Mouse (Mus musculus) intestine, embryonic 16.5 days (tissue): ENCODE results near the gene Gsta1. TPM values are rescaled to one million over a fixed set of nuclear protein-coding genes. Genes with fewer than 3 reads are reported as not detected.

Source experiments
- ATAC-seq: fragments of 200-750 bp; cut with Nextera tagmentation; 2 replicates; pipeline ENCODE4 v1.8.0; 2017; ENCODE audit warnings: moderate TSS enrichment, moderate library complexity
- H3K27ac ChIP-seq: fragments of 300-500 bp; sonication (generic); 2 replicates; pipeline ENCODE4 v1.5.1; 2014; ENCODE audit warnings: mild to moderate bottlenecking, low read length
- H3K27me3 ChIP-seq: fragments of 300-500 bp; sonication (generic); replicated peaks from 2 replicates; pipeline ENCODE4 v1.6.1; 2014; ENCODE audit warnings: low read length, control low read depth, mixed read lengths; ENCODE audit not compliant: control insufficient read depth, insufficient read depth
- H3K36me3 ChIP-seq: fragments of 300-500 bp; sonication (generic); 2 replicates; pipeline ENCODE4 v1.6.1; 2014; ENCODE audit warnings: low read length, control low read depth; ENCODE audit not compliant: control insufficient read depth, insufficient read depth
- H3K4me1 ChIP-seq: fragments of 300-500 bp; sonication (generic); 2 replicates; pipeline ENCODE4 v1.6.1; 2014; ENCODE audit warnings: low read length, control low read depth, mixed read lengths; ENCODE audit not compliant: control insufficient read depth, insufficient read depth
- H3K4me2 ChIP-seq: fragments of 300-500 bp; sonication (generic); 2 replicates; pipeline ENCODE4 v1.6.1; 2014; ENCODE audit warnings: low read depth, low read length, control low read depth
- H3K4me3 ChIP-seq: fragments of 300-500 bp; sonication (generic); 2 replicates; pipeline ENCODE4 v1.5.1; 2014; ENCODE audit warnings: mild to moderate bottlenecking, low read length
- H3K9ac ChIP-seq: fragments of 300-500 bp; sonication (generic); 2 replicates; pipeline ENCODE4 v1.6.1; 2014; ENCODE audit warnings: low read depth, low read length
- H3K9me3 ChIP-seq: fragments of 300-500 bp; sonication (generic); 2 replicates; pipeline ENCODE4 v1.6.1; 2016; ENCODE audit warnings: low read length, control low read depth; ENCODE audit not compliant: control insufficient read depth
- WGBS: fragments of 180-500 bp; shearing (Covaris S2); extraction: QIAGEN DNeasy Blood & Tissue Kit; methylation state at CpG from one replicate; pipeline ENCODE4 v1.1.7; 2014; 5-methylcytosine and 5-hydroxymethylcytosine counted together
- polyA plus RNA-seq: library from polyadenylated mRNA; unstranded; fragments of >200 nt; fragmentation: Nextera tagmentation; extraction: Ambion mirVana; gene quantifications from 2 replicates; pipeline ENCODE4 v1.2.1, GENCODE M21; 2015

The Gsta1 gene
- polyA plus RNA-seq, 1 experiment from 2014 or later: 98.3 TPM

DNA sequence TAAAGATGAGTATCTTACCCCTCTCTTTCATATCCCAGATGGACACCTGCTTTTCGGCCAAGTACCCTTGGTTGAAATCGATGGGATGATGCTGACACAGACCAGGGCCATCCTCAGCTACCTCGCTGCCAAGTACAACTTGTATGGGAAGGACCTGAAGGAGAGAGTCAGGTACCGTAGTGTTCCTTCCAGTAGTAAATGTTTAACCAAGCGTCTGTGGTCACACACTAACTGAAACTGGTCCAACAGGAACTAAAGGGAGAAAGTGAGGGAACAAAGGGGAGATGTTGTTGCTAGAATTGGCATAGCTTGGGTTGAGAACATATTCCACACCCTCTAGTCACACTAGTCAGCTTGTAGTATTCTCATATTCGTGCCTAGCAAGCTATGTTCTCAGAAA, 26.3 kb upstream of the Gsta1 start:
- H3K36me3 ChIP-seq: no peaks in the 10 kb centered on the region
- H3K9me3 ChIP-seq: no peaks in the 10 kb centered on the region
- H3K4me3 ChIP-seq: no peak overlapping the region
- no peaks in the 10 kb centered on the region for H3K27me3 ChIP-seq
- peak overlapping the region; percentile 54 for H3K27ac ChIP-seq
- WGBS: 64% methylated on average over 6 of the region's 6 CpGs
- H3K4me2 ChIP-seq: no peak overlapping the region; the same call in 1 of the 2 replicates
- peaks cover 7% of the 10 kb centered on the region for H3K4me1 ChIP-seq
- ATAC-seq: peak; percentile 90
- H3K9ac ChIP-seq: no peak overlapping the region

DNA sequence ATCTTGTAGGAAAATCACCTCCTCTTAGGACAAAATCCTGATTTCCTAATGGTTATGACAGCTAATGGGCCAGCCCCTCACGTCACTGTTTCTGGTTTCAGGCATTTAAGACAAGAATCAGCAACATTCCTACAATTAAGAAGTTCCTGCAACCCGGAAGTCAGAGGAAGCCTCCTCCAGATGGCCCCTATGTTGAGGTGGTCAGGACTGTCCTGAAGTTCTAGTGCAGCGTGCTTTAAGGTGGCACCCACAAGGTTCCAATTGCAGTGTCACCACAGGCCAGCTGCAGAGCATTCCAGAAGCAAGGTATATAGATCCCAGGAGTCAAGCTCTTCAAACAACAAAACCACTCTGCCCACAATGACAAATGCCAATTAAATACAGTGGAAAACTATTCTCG, 21.5 kb upstream of the Gsta1 start:
- Histone ChIP-seq H3K4me2 (no peak overlapping the region), H3K27ac (no peak overlapping the region), H3K4me1 (peaks cover 16% of the 10 kb centered on the region), H3K4me3 (no peak overlapping the region), H3K9ac (no peak overlapping the region), H3K36me3 (no peaks in the 10 kb centered on the region), H3K27me3 (no peaks in the 10 kb centered on the region), H3K9me3 (no peaks in the 10 kb centered on the region)
- WGBS: 69% methylated on average over 4 of the region's 4 CpGs
- no peak for ATAC-seq

GRCm38 (mm10) chr9:78210079-78210478, 20.4 kb upstream of the Gsta1 start:
- ATAC-seq: peak; percentile 68

DNA sequence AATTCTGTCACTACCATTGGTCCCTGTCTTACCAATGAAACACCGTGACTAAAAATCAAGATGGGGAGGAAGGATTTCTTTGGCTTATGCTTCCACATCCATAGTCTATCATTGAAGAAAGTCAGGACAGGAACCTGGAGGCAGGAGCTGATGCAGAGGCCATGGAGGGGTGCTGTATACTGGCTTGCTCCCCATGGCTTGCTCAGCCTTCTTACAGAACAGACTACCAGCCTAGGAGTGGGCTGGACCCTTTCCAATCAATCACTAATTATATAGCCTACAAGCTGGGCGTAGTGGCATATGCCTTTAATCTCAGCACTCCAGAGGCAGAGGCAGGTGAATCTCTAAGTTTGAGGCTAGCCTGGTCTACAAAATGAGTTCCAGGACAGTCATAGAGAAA, 19.6 kb upstream of the Gsta1 start:
- Histone ChIP-seq H3K9me3 (0 out of 2 replicates have a peak, but pooled peaks cover 4% of the 10 kb centered on the region), H3K27ac (no peak overlapping the region), H3K27me3 (no peaks in the 10 kb centered on the region), H3K4me1 (peaks cover 9% of the 10 kb centered on the region), H3K9ac (no peak overlapping the region), H3K36me3 (no peaks in the 10 kb centered on the region), H3K4me3 (no peak overlapping the region), H3K4me2 (no peak overlapping the region)
- ATAC-seq: no peak
- 91% methylated on average over 2 of the region's 2 CpGs for WGBS

More at GRCm38 (mm10) chr9:78210079-78210478, 20.4 kb upstream of the Gsta1 start:
- no peaks in the 10 kb centered on the region for H3K36me3 ChIP-seq
- H3K27ac ChIP-seq: no peak overlapping the region
- WGBS: 69% methylated on average over 3 of the region's 3 CpGs
- peaks cover 9% of the 10 kb centered on the region for H3K4me1 ChIP-seq
- H3K4me3 ChIP-seq: no peak overlapping the region
- H3K4me2 ChIP-seq: no peak overlapping the region
- no peaks in the 10 kb centered on the region for H3K27me3 ChIP-seq
- H3K9me3 ChIP-seq: no peaks in the 10 kb centered on the region
- H3K9ac ChIP-seq: no peak overlapping the region

GRCm38 (mm10) chr9:78211521-78211920, 18.9 kb upstream of the Gsta1 start:
- no peak for ATAC-seq
- H3K4me2 ChIP-seq: no peak overlapping the region
- 93% methylated on average over 3 of the region's 3 CpGs for WGBS
- H3K4me3 ChIP-seq: no peak overlapping the region
- H3K36me3 ChIP-seq: no peaks in the 10 kb centered on the region
- no peak overlapping the region for H3K9ac ChIP-seq
- H3K4me1 ChIP-seq: peaks cover 9% of the 10 kb centered on the region
- H3K27ac ChIP-seq: no peak overlapping the region
- no peaks in the 10 kb centered on the region for H3K27me3 ChIP-seq
- 0 out of 2 replicates have a peak, but pooled peaks cover 4% of the 10 kb centered on the region for H3K9me3 ChIP-seq

GRCm38 (mm10) chr9:78212341-78213049, 18.0 kb upstream of the Gsta1 start:
- ATAC-seq: peak; percentile 52
- H3K36me3 ChIP-seq: no peaks in the 10 kb centered on the region
- H3K9ac ChIP-seq: no peak overlapping the region
- no peak overlapping the region for H3K4me2 ChIP-seq
- no peak overlapping the region for H3K4me3 ChIP-seq
- no peaks in the 10 kb centered on the region for H3K27me3 ChIP-seq
- 0 out of 2 replicates have a peak, but pooled peaks cover 4% of the 10 kb centered on the region for H3K9me3 ChIP-seq
- H3K4me1 ChIP-seq: peaks cover 9% of the 10 kb centered on the region
- 49% methylated on average over 7 of the region's 7 CpGs for whole genome bisulfite sequencing
- H3K27ac ChIP-seq: 0 out of 2 replicates have a peak overlapping the region, but pooled peaks have one; percentile 8

DNA sequence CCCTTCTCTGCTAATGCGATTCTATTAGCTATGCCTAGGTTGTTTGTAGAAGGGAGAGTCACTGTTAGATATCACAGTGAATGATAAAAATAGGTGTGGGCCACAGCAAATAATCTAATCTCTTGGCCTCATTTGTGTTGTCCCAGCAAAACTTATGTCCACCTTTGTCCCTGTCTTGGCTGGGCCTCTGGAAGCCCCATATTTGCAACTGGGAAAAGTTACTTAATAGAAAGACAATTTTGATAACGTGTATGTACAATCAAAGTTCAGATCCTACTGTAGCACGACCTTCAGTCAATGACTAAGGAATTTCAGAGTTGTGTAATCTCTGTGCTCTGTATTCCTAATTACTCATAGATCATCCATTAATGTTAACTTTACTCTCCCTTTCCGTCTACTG, 13.4 kb upstream of the Gsta1 start:
- 0 out of 2 replicates have a peak, but pooled peaks cover 4% of the 10 kb centered on the region for H3K9me3 ChIP-seq
- H3K4me3 ChIP-seq: no peak overlapping the region
- no peak overlapping the region for H3K4me2 ChIP-seq
- no peak overlapping the region for H3K9ac ChIP-seq
- 47% methylated on average over 4 of the region's 4 CpGs for WGBS
- no peaks in the 10 kb centered on the region for H3K36me3 ChIP-seq
- H3K27me3 ChIP-seq: no peaks in the 10 kb centered on the region
- no peak overlapping the region for H3K27ac ChIP-seq
- peaks cover 4% of the 10 kb centered on the region; the same call in 1 of the 2 replicates for H3K4me1 ChIP-seq
- peak; percentile 89 for ATAC-seq

- H3K9ac ChIP-seq: no peak overlapping the region
- no peaks in the 10 kb centered on the region for H3K36me3 ChIP-seq
- H3K27me3 ChIP-seq: no peaks in the 10 kb centered on the region
- ATAC-seq: no peak
- WGBS: 60% methylated on average over 8 of the region's 8 CpGs
- H3K27ac ChIP-seq: no peak overlapping the region
- no peaks in the 10 kb centered on the region; the same call in 1 of the 2 replicates for H3K4me1 ChIP-seq
- H3K9me3 ChIP-seq: no peaks in the 10 kb centered on the region
- no peak overlapping the region for H3K4me3 ChIP-seq
- no peak overlapping the region for H3K4me2 ChIP-seq
These were observed 7.8 kb upstream of the Gsta1 start for GRCm38 (mm10) chr9:78222616-78223015.

GRCm38 (mm10) chr9:78223221-78223902, 7.1 kb upstream of the Gsta1 start:
- Histone ChIP-seq H3K27me3 (no peaks in the 10 kb centered on the region), H3K9me3 (no peaks in the 10 kb centered on the region), H3K27ac (no peak overlapping the region), H3K36me3 (no peaks in the 10 kb centered on the region), H3K4me1 (no peaks in the 10 kb centered on the region; the same call in 1 of the 2 replicates), H3K4me2 (no peak overlapping the region), H3K9ac (no peak overlapping the region), H3K4me3 (no peak overlapping the region)
- WGBS: 68% methylated on average over 10 of the region's 10 CpGs
- no peak for ATAC-seq
